Mouse (Mus musculus) embryonic facial prominence, embryonic 14.5 days (tissue): Measurements from ENCODE around the gene Atr. TPM values are rescaled to one million over a fixed set of nuclear protein-coding genes. Genes with fewer than 3 reads are reported as not detected.

Source experiments
- ATAC-seq: fragments of 200-750 bp; cut with Nextera tagmentation; 2 replicates; pipeline ENCODE4 v1.8.0; 2017; ENCODE audit warnings: low read depth, moderate number of reproducible peaks, moderate TSS enrichment
- DNase-seq: peaks from one replicate; pipeline ENCODE4 v3.0.0-alpha.2; 2015; ENCODE audit warnings: low spot score
- H3K27ac ChIP-seq: fragments of 300-500 bp; sonication (generic); replicated peaks from 2 replicates; pipeline ENCODE4 v1.5.1; 2014; ENCODE audit warnings: low read depth, mild to moderate bottlenecking, low read length, moderate library complexity
- H3K27me3 ChIP-seq: fragments of 300-500 bp; sonication (generic); replicated peaks from 2 replicates; pipeline ENCODE4 v1.6.1; 2014; ENCODE audit warnings: low read length; ENCODE audit not compliant: control insufficient read depth, insufficient read depth
- H3K36me3 ChIP-seq: fragments of 300-500 bp; sonication (generic); 2 replicates; pipeline ENCODE4 v1.6.1; 2014; ENCODE audit warnings: low read length, mixed read lengths; ENCODE audit not compliant: control insufficient read depth, insufficient read depth
- H3K4me1 ChIP-seq: fragments of 300-500 bp; sonication (generic); 2 replicates; pipeline ENCODE4 v1.6.1; 2014; ENCODE audit warnings: antibody characterized with exemption, low read length; ENCODE audit not compliant: control insufficient read depth, insufficient read depth
- H3K4me2 ChIP-seq: fragments of 300-500 bp; sonication (generic); 2 replicates; pipeline ENCODE4 v1.6.1; 2014; ENCODE audit warnings: low read depth, mild to moderate bottlenecking, low read length, moderate library complexity, mixed read lengths
- H3K4me3 ChIP-seq: fragments of 300-500 bp; sonication (generic); 2 replicates; pipeline ENCODE4 v1.5.1; 2014; ENCODE audit warnings: low read depth, mild to moderate bottlenecking, low read length
- H3K9ac ChIP-seq: fragments of 300-500 bp; sonication (generic); 2 replicates; pipeline ENCODE4 v1.6.1; 2014; ENCODE audit warnings: low read depth, mild to moderate bottlenecking, low read length, moderate library complexity, mixed read lengths
- H3K9me3 ChIP-seq: fragments of 300-500 bp; sonication (generic); 2 replicates; pipeline ENCODE4 v1.6.1; 2016; ENCODE audit warnings: low read length; ENCODE audit not compliant: control insufficient read depth
- WGBS: fragments of 180-500 bp; shearing (Covaris S2); extraction: QIAGEN DNeasy Blood & Tissue Kit; methylation state at CpG from one replicate; pipeline ENCODE4 v1.1.7; 2014; 5-methylcytosine and 5-hydroxymethylcytosine counted together
- polyA plus RNA-seq: library from polyadenylated mRNA; unstranded; fragments of >200 nt; fragmentation: Nextera tagmentation; extraction: Ambion mirVana; gene quantifications from 2 replicates; pipeline ENCODE4 v1.2.1, GENCODE M21; 2014

Gene Atr
- polyA plus RNA-seq, 1 experiment from 2014 or later, result 14.0 TPM

- Histone ChIP-seq H3K27ac (no peak overlapping the region), H3K36me3 (peaks cover 76% of the 10 kb centered on the region), H3K9me3 (no peaks in the 10 kb centered on the region), H3K27me3 (no peaks in the 10 kb centered on the region), H3K4me1 (no peaks in the 10 kb centered on the region), H3K4me3 (no peak overlapping the region), H3K4me2 (no peak overlapping the region), H3K9ac (no peak overlapping the region)
- ATAC-seq (no peak), DNase-seq (no peak)
- WGBS, result 90% methylated on average over 2 of the region's 2 CpGs
These were observed 120.9 kb downstream of the Atr start for GRCm38 (mm10) chr9:95978279-95978678.

DNA sequence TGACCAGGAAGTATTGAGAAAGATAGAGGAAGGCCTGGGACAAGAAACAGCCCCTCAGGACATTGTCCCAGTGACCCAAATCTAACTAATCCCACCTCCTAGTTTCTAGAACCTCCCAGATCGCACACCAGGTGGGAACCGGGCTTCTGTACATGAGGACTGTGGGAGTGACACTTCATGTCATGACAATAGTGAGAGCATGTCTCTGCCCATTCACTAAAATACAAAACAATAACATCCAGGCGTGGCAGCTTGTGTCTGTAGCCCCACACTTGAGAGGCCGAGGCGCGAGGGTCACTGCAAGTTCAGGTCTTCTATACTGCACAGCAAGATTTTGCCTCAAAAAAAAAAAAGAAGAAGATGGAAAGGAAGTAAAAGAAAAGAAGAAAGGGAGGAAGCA lies 122.5 kb downstream of the Atr start:
- no peak for DNase-seq
- no peaks in the 10 kb centered on the region for H3K27me3 ChIP-seq
- 92% methylated on average over 6 of the region's 6 CpGs for WGBS
- H3K36me3 ChIP-seq, result peaks cover 75% of the 10 kb centered on the region
- ATAC-seq, result no peak
- no peak overlapping the region for H3K27ac ChIP-seq
- no peaks in the 10 kb centered on the region for H3K9me3 ChIP-seq
- H3K4me2 ChIP-seq, result no peak overlapping the region
- H3K9ac ChIP-seq, result no peak overlapping the region
- no peak overlapping the region for H3K4me3 ChIP-seq
- H3K4me1 ChIP-seq, result no peaks in the 10 kb centered on the region

GRCm38 (mm10) chr9:95992255-95992654 lies 134.9 kb downstream of the Atr start:
- Histone ChIP-seq H3K36me3 (peaks cover 72% of the 10 kb centered on the region), H3K4me2 (no peak overlapping the region), H3K9me3 (no peaks in the 10 kb centered on the region), H3K27ac (no peak overlapping the region), H3K27me3 (no peaks in the 10 kb centered on the region), H3K4me1 (no peaks in the 10 kb centered on the region), H3K9ac (no peak overlapping the region), H3K4me3 (no peak overlapping the region)
- WGBS, result 95% methylated on average over 2 of the region's 2 CpGs
- no peak for ATAC-seq
- no peak for DNase-seq

Other genes starting within 250 kb of the Atr start
- gene Pcolce2, start 220.0 kb upstream of the Atr start, polyA plus RNA-seq, result 10.2 and 13.5 TPM in 2 replicates
- gene Trpc1, start 107.2 kb upstream of the Atr start, polyA plus RNA-seq, result 3.0 and 3.9 TPM in 2 replicates
- gene Pls1, start 12.3 kb upstream of the Atr start, polyA plus RNA-seq, result 5.5 and 6.4 TPM in 2 replicates
- 15.1 and 15.9 TPM in 2 replicates for gene Xrn1, start 97.2 kb downstream of the Atr start, polyA plus RNA-seq